Mouse (Mus musculus): ENCODE measurements at regions not wholly inside any gene's neighbourhood (a gene's known extent, or its start where the extent isn't known, plus 50 kb on each side); places are given as distances from the start of the nearest gene placed in this dataset.
A peak's percentile ranks its signal among the peaks of the same experiment; 100 is the strongest.

- Histone ChIP-seq H3K4me3 (replicated peaks; ENCODE audit: low read depth, low read length) (no peak overlapping the region), H3K27me3 (ENCODE audit: insufficient read depth, low read length) (no peaks in the 10 kb centered on the region), H3K9me3 (replicated peaks; ENCODE audit: low read length) (no peaks in the 10 kb centered on the region), H3K4me1 (replicated peaks; ENCODE audit: insufficient read depth, low read length) (no peaks in the 10 kb centered on the region), H3K27ac (peak overlapping the region; percentile 54; the same call in 1 of the 2 replicates), H3K9ac (ENCODE audit: low read depth, low read length) (no peak overlapping the region), H3K36me3 (ENCODE audit: insufficient read depth, low read length) (no peaks in the 10 kb centered on the region), H3K4me2 (ENCODE audit: low read length) (no peak overlapping the region)
- ATAC-seq (replicated peaks; ENCODE audit: low FRiP score, low read depth) = no peak; the same call in 1 of the 2 replicates
- no peak for TF ChIP-seq CTCF (IDR thresholded peaks at IDR 0.05; ENCODE audit: low read depth)
- 66% methylated on average over 11 of the region's 11 CpGs for whole genome bisulfite sequencing
- peak; percentile 52 for DNase-seq (ENCODE audit: low spot score)
Observed at GRCm38 (mm10) chr13:110683259-110684041, 288.6 kb downstream of the Plk2 start.

GRCm38 (mm10) chr13:110688796-110689195, 293.9 kb downstream of the Plk2 start:
- H3K36me3 ChIP-seq (ENCODE audit: insufficient read depth, low read length) = no peaks in the 10 kb centered on the region
- H3K4me2 ChIP-seq (ENCODE audit: low read length) = no peak overlapping the region
- ATAC-seq (replicated peaks; ENCODE audit: low FRiP score, low read depth) = no peak
- no peaks in the 10 kb centered on the region for H3K4me1 ChIP-seq (replicated peaks; ENCODE audit: insufficient read depth, low read length)
- 58% methylated on average over 3 of the region's 3 CpGs for WGBS
- DNase-seq (ENCODE audit: low spot score) = no peak
- no peak overlapping the region for H3K4me3 ChIP-seq (replicated peaks; ENCODE audit: low read depth, low read length)
- no peaks in the 10 kb centered on the region for H3K27me3 ChIP-seq (ENCODE audit: insufficient read depth, low read length)
- H3K9me3 ChIP-seq (replicated peaks; ENCODE audit: low read length) = no peaks in the 10 kb centered on the region
- no peak overlapping the region for H3K9ac ChIP-seq (ENCODE audit: low read depth, low read length)
- TF ChIP-seq CTCF (IDR thresholded peaks at IDR 0.05; ENCODE audit: low read depth) = no peak
- H3K27ac ChIP-seq = no peak overlapping the region

- H3K4me1 ChIP-seq (replicated peaks; ENCODE audit: insufficient read depth, low read length) = no peaks in the 10 kb centered on the region
- ATAC-seq (replicated peaks; ENCODE audit: low FRiP score, low read depth) (no peak), DNase-seq (ENCODE audit: low spot score) (peak; percentile 73)
- no peaks in the 10 kb centered on the region for H3K9me3 ChIP-seq (replicated peaks; ENCODE audit: low read length)
- WGBS = 29% methylated on average over 10 of the region's 10 CpGs
- H3K36me3 ChIP-seq (ENCODE audit: insufficient read depth, low read length) = no peaks in the 10 kb centered on the region
- no peak overlapping the region for H3K4me3 ChIP-seq (replicated peaks; ENCODE audit: low read depth, low read length)
- no peak for TF ChIP-seq CTCF (IDR thresholded peaks at IDR 0.05; ENCODE audit: low read depth)
- H3K27me3 ChIP-seq (ENCODE audit: insufficient read depth, low read length) = no peaks in the 10 kb centered on the region
- H3K4me2 ChIP-seq (ENCODE audit: low read length) = no peak overlapping the region
- no peak overlapping the region for H3K9ac ChIP-seq (ENCODE audit: low read depth, low read length)
- H3K27ac ChIP-seq = no peak overlapping the region
Observed at GRCm38 (mm10) chr13:110690501-110691255, 295.8 kb downstream of the Plk2 start.

- DNase-seq (ENCODE audit: low spot score) (no peak), ATAC-seq (replicated peaks; ENCODE audit: low FRiP score, low read depth) (no peak)
- H3K36me3 ChIP-seq (ENCODE audit: insufficient read depth, low read length) = no peaks in the 10 kb centered on the region
- 72% methylated on average over 5 of the region's 5 CpGs for WGBS
- no peak overlapping the region for H3K4me2 ChIP-seq (ENCODE audit: low read length)
- H3K9ac ChIP-seq (ENCODE audit: low read depth, low read length) = no peak overlapping the region
- no peaks in the 10 kb centered on the region for H3K9me3 ChIP-seq (replicated peaks; ENCODE audit: low read length)
- H3K27ac ChIP-seq = no peak overlapping the region
- no peaks in the 10 kb centered on the region for H3K4me1 ChIP-seq (replicated peaks; ENCODE audit: insufficient read depth, low read length)
- no peak overlapping the region for H3K4me3 ChIP-seq (replicated peaks; ENCODE audit: low read depth, low read length)
- no peaks in the 10 kb centered on the region for H3K27me3 ChIP-seq (ENCODE audit: insufficient read depth, low read length)
- no peak for TF ChIP-seq CTCF (IDR thresholded peaks at IDR 0.05; ENCODE audit: low read depth)
Observed at GRCm38 (mm10) chr13:110692696-110693095, 297.9 kb downstream of the Plk2 start.

- Histone ChIP-seq H3K36me3 (ENCODE audit: insufficient read depth, low read length) (no peaks in the 10 kb centered on the region), H3K9ac (ENCODE audit: low read depth, low read length) (no peak overlapping the region), H3K27ac (no peak overlapping the region), H3K27me3 (ENCODE audit: insufficient read depth, low read length) (no peaks in the 10 kb centered on the region), H3K9me3 (replicated peaks; ENCODE audit: low read length) (no peaks in the 10 kb centered on the region), H3K4me3 (replicated peaks; ENCODE audit: low read depth, low read length) (no peak overlapping the region), H3K4me1 (replicated peaks; ENCODE audit: insufficient read depth, low read length) (no peaks in the 10 kb centered on the region), H3K4me2 (ENCODE audit: low read length) (no peak overlapping the region)
- WGBS = 77% methylated on average over 6 of the region's 6 CpGs
- DNase-seq (ENCODE audit: low spot score) (peak; percentile 28), ATAC-seq (replicated peaks; ENCODE audit: low FRiP score, low read depth) (no peak)
- no peak for TF ChIP-seq CTCF (IDR thresholded peaks at IDR 0.05; ENCODE audit: low read depth)
Observed at GRCm38 (mm10) chr13:110694876-110695275, 300.0 kb downstream of the Plk2 start.

- no peaks in the 10 kb centered on the region for H3K9me3 ChIP-seq (replicated peaks; ENCODE audit: low read length)
- no peaks in the 10 kb centered on the region for H3K27me3 ChIP-seq (ENCODE audit: insufficient read depth, low read length)
- no peak overlapping the region for H3K4me2 ChIP-seq (ENCODE audit: low read length)
- ATAC-seq (replicated peaks; ENCODE audit: low FRiP score, low read depth) = no peak
- no peak overlapping the region for H3K9ac ChIP-seq (ENCODE audit: low read depth, low read length)
- DNase-seq (ENCODE audit: low spot score) = no peak
- no peak for TF ChIP-seq CTCF (IDR thresholded peaks at IDR 0.05; ENCODE audit: low read depth)
- WGBS = 80% methylated on average over 5 of the region's 5 CpGs
- no peaks in the 10 kb centered on the region for H3K4me1 ChIP-seq (replicated peaks; ENCODE audit: insufficient read depth, low read length)
- peak overlapping the region; percentile 57 for H3K27ac ChIP-seq
- no peak overlapping the region for H3K4me3 ChIP-seq (replicated peaks; ENCODE audit: low read depth, low read length)
- no peaks in the 10 kb centered on the region for H3K36me3 ChIP-seq (ENCODE audit: insufficient read depth, low read length)
Observed at GRCm38 (mm10) chr13:110696549-110696948, 301.7 kb downstream of the Plk2 start.

Data from kidney, postnatal 0 days (tissue).